Mouse (Mus musculus): ENCODE results near the gene Cpne2.

Cpne2 gene

DNA sequence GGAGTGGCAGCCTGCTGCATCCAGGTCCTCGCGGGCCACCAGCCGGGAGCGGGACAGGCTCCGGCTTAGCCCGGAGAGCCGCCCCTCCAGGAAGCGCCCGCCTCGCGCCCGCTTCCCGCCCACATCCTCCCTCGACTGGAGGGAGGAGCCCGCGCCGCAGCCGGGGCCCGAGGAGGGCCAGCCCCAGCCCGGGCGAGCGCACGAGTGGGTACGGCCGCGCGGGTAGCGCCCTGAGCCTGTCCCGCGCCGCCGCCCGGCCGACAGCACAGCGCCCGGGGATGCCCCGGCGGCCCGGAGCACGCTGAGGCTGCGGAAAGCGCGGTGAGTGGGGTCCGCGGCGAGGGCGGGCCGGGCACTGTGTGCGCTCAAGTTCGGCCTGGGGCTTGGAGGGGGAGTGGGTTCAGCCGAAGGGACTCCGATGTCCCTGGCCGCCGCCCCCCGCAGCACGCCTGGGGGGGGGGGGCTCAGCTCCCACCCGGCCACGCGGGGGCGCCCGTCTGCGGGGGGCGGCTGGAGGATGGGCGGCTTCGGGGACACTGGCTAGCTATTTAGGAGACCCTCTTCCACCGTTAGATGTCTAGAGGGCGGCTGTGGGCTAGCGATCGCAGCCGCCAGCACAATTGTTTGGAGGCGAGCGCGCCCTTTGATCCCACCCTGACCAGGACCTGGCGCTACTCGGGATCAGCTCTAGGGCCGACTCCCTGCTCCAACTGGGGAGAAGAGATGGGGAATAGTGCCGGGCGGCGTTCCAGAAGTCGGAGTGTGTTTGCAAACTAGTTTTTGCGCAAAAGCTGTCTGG lies at the start of gene Cpne2:
Cpne2 (plus strand) TSS at position 118 of the 799 bp plus-strand sequence.
- peak; percentile 69 for DNase-seq

DNA sequence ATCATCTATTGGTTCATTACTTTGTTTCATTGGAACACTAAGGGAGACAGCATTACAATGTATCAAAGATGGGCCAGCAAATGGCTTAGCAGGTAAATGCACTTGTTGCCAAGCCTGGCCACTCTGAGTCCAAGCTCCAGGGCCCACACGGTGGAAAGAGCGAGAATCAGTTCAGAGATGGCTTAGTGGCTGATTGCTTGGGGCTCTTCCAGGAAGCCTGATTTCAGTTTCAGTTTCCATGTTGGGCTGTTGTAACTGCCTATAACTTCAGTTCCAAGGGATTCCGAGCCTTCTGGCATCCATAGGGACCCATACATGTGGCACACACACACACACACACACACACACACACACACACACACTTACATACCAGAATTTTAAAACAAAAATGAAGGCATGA lies 47.5 kb upstream of the Cpne2 start:
- DNase-seq: no peak

DNA sequence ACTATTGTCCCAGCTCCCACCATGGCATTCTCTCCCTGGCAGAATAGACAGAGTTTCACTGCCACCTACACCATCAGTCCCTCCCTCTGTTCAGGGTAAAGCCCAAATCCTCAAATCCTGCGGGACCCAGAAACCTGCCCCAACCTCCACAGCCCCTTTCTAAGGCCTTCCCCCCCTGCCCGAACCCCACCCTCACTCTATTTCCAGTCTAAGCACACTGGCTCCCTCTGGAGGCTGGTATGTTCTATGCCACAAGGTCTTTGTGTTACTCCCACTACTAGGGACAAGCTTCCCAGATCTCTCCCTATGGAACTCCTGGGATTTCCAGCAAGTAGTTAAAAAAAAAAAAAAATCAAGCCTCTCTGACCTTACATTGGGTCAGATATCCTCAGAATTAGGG lies 46.9 kb upstream of the Cpne2 start:
- peak; percentile 70 for DNase-seq

- DNase-seq: no peak
Observed at GRCm38 (mm10) chr8:94488016-94488415, 44.8 kb upstream of the Cpne2 start.

GRCm38 (mm10) chr8:94489809-94490483 lies 42.8 kb upstream of the Cpne2 start:
- no peak for DNase-seq

- peak; percentile 84 for DNase-seq
Observed at GRCm38 (mm10) chr8:94492021-94492681, 40.6 kb upstream of the Cpne2 start.

- DNase-seq: no peak
Observed at GRCm38 (mm10) chr8:94493240-94493639, 39.5 kb upstream of the Cpne2 start.

- no peak for DNase-seq
Observed at GRCm38 (mm10) chr8:94515430-94516208, 17.2 kb upstream of the Cpne2 start.

DNA sequence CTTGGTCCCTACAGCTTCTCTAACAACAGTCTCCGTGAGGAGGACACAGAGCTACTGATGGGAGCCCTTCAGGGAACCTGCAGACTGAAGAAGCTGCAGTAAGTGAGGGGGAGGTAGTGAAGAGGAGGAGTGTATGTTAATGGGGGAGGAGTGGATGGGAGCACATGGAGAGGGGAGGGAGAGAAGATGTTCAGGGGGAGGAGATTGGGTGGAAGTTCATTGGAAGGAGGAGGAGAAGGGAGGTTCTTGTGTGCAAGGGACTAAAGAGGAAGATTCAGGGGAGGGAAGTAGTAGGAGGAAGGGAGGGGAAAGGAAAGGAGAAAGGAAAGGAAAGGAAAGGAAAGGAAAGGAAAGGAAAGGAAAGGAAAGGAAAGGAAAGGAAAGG lies 16.6 kb upstream of the Cpne2 start:
- no peak for DNase-seq

- no peak for DNase-seq
Observed at GRCm38 (mm10) chr8:94516766-94517165, 16.0 kb upstream of the Cpne2 start.

GRCm38 (mm10) chr8:94518331-94518730 lies 14.5 kb upstream of the Cpne2 start:
- no peak for DNase-seq

GRCm38 (mm10) chr8:94519021-94519420 lies 13.8 kb upstream of the Cpne2 start:
- DNase-seq: no peak

- DNase-seq: no peak
Observed at GRCm38 (mm10) chr8:94521481-94521880, 11.3 kb upstream of the Cpne2 start.

DNA sequence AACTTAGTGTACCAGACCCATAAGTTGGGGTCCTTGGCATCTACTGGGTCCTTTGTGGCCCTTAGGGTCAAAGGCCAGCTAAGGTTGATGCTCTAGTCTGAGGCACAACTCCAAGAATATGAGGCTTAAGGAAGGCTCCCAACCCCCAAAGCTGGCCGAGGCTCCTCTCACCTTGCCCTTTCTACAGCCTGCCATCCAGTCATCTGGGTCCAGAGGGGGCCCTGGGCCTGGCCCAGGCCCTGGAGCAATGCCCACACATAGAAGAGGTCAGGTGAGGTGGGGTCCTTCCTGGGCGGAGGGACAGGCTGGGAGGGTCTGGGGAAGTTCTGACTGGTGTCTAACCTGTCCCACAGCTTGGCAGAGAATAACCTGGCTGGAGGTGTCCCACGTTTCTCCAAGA lies 10.3 kb upstream of the Cpne2 start:
- DNase-seq: no peak

GRCm38 (mm10) chr8:94524554-94524953 lies 8.2 kb upstream of the Cpne2 start:
- DNase-seq: no peak

- no peak for DNase-seq
Observed at GRCm38 (mm10) chr8:94527178-94527577, 5.6 kb upstream of the Cpne2 start.

DNA sequence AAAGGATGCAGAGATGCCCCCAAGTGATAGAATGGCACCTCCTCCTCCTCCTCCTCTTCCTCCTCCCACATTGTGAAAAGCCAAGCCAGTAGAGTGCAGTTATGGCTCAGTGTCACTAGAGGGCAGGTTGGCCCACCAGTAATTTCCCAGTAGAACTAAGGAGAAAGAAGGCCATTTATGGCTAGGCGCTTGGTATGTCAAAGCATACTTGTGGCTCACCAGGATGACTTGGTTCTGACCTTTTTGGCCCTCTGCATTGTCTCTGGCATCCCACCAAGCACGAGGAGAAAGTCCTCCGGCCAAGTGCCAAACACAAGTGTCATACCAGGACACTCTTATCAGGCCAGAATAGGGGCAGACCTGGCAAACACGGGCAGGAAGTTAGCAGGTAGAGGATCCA lies 4.5 kb upstream of the Cpne2 start:
- peak; percentile 54 for DNase-seq

GRCm38 (mm10) chr8:94529875-94530274 lies 2.9 kb upstream of the Cpne2 start:
- no peak for DNase-seq

DNA sequence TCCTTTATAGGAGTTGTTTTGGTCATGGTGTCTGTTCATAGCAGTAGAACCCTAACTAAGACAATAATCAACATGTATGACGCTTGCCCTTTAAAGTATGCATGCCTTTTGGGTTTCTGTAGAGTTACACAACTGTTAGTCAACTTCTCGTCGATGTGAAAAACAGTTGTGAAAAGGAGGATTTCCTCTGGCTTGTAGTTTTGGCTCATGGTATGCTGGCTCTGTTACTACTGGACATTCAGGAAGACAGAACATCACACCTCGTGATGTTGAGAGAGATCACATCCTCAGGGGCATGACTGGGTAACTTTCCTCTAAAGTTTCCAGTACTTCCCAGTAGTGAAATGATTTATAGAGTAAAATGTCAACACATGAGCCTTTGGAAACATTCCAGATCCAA lies 2.1 kb upstream of the Cpne2 start:
- DNase-seq: no peak

- DNase-seq: no peak
Observed at GRCm38 (mm10) chr8:94532000-94532399, 790 bp upstream of the Cpne2 start.

DNA sequence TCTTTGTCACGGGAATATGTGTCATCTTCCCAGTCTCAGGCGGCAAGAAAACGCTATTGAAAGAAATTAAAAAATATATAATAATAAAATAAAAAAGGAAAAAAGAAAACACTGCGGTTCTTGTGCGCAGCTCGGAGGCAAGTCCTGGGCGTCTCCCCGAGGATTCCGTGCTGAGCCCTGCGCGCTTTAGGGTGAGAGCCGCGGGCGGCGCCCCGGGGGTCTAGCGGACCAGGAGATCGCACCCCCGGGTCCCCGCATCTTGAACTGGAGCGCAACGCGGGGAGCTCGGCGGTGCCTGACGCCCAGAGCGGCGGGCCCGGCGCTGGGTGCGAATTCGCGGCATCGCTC lies 291 bp upstream of the Cpne2 start:
- no peak for DNase-seq

DNA sequence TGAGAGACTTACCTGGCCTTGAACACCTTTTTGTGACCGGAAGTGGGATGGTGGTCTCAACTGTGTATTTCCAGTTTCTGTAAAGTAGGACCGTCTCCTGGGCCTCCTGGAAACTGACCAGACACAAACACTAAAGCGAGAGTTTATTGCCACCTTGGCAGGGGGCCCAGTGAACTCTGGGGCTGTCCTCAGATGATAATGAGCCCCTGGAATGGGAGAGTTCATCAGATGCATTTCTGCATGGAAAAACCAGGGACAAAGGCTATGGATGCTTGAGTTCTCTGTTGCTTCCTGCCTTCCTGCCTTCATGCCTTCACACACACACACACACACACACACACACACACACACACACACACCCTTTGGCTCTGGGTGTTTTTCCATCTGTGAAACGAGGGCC lies 1.8 kb downstream of the Cpne2 start:
- DNase-seq: no peak

DNA sequence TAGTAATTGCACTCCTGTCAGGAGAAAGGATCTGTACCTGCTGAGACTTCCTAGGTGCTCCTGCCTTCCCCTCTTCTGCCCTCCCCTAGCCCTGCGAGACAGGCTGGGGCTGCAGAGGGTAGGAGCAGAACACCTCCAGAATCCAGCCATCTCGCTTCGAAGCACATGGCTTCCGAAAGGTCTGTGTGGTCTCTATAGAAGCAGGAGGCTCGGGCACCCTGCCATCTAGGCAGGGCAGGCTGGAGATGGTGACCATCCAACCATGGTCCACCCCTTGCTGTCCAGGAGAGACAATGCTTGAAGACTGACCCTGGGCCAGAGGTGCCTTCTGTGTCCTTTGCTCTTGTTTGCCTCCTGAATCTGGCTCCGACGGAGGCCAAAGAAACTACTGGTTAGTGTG lies 2.8 kb downstream of the Cpne2 start:
- no peak for DNase-seq
